Mouse (Mus musculus) MEL (cell line): ENCODE results near the gene Aff3. TPM values are rescaled to one million over a fixed set of nuclear protein-coding genes. Genes with fewer than 3 reads are reported as not detected.

Experiments used
- DNase-seq: peaks from one replicate; pipeline ENCODE4 v3.0.0; 2011; ENCODE audit warnings: low read depth, low spot score
- H3K27ac ChIP-seq: 2 replicates; pipeline ENCODE4 v1.5.1; 2012; ENCODE audit warnings: low read depth, mild to moderate bottlenecking, control low read depth, low read length, moderate library complexity; ENCODE audit not compliant: control insufficient read depth
- H3K27me3 ChIP-seq, 2 experiments: fragments of 150-350 bp in 1 of 2; sonication (generic) in 1 of 2; 2 replicates each; pipeline ENCODE4 v1.6.1; 2012; ENCODE audit warnings: low read length in 2 of 2, mild to moderate bottlenecking in 2 of 2, improper control_type of control experiment in 1 of 2, moderate library complexity in 1 of 2; ENCODE audit not compliant: insufficient read depth in 2 of 2, control insufficient read depth in 1 of 2
- H3K36me3 ChIP-seq, 2 experiments: 2 replicates each; pipeline ENCODE4 v1.6.1; 2012 to 2014; ENCODE audit warnings: low read length in 2 of 2, improper control_type of control experiment in 1 of 2, inconsistent platforms in 1 of 2, mild to moderate bottlenecking in 1 of 2; ENCODE audit not compliant: insufficient read depth in 2 of 2, control insufficient read depth in 1 of 2
- H3K4me1 ChIP-seq, 2 experiments: fragments of 150-350 bp in 1 of 2; sonication (generic) in 1 of 2; 2 replicates each; pipeline ENCODE4 v1.6.1; 2012; ENCODE audit warnings: low read length in 2 of 2, improper control_type of control experiment in 1 of 2, mild to moderate bottlenecking in 1 of 2; ENCODE audit not compliant: insufficient read depth in 2 of 2, control insufficient read depth in 1 of 2
- H3K4me3 ChIP-seq, 2 experiments: fragments of 150-350 bp in 1 of 2; sonication (generic) in 1 of 2; 2 replicates each; pipeline ENCODE4 v1.5.1; 2012; ENCODE audit warnings: low read depth in 2 of 2, low read length in 2 of 2, mild to moderate bottlenecking in 2 of 2, moderate library complexity in 2 of 2, control low read depth in 1 of 2, improper control_type of control experiment in 1 of 2; ENCODE audit not compliant: control insufficient read depth in 1 of 2, insufficient read depth in 1 of 2
- H3K79me2 ChIP-seq: 2 replicates; pipeline ENCODE4 v1.6.1; 2012; ENCODE audit warnings: mild to moderate bottlenecking, low read length, moderate library complexity; ENCODE audit not compliant: control insufficient read depth, poor library complexity, insufficient read depth
- H3K9ac ChIP-seq: 2 replicates; pipeline ENCODE4 v1.6.1; 2012; ENCODE audit warnings: low read depth, mild to moderate bottlenecking, control low read depth, low read length, moderate library complexity; ENCODE audit not compliant: control insufficient read depth, poor library complexity, severe bottlenecking
- H3K9me3 ChIP-seq: fragments of 150-350 bp; sonication (generic); replicated peaks from 2 replicates; pipeline ENCODE4 v1.6.1; 2012; ENCODE audit warnings: mild to moderate bottlenecking, low read length, improper control_type of control experiment, moderate library complexity; ENCODE audit not compliant: insufficient read depth
- CHD2 ChIP-seq: IDR thresholded peaks from 2 replicates; pipeline ENCODE4 v1.6.1; 2011; ENCODE audit warnings: low read length, improper control_type of control experiment
- EP300 ChIP-seq, 2 experiments: IDR thresholded peaks; 2 replicates each; pipeline ENCODE4 v1.6.1; 2011; ENCODE audit warnings: improper control_type of control experiment in 2 of 2, low read length in 2 of 2, low read depth in 1 of 2, mild to moderate bottlenecking in 1 of 2
- ETS1 ChIP-seq: IDR thresholded peaks from 2 replicates; pipeline ENCODE4 v1.6.1; 2012; ENCODE audit warnings: low read depth, mild to moderate bottlenecking, inconsistent platforms, low read length, improper control_type of control experiment, moderate library complexity
- GATA1 ChIP-seq: IDR thresholded peaks from 2 replicates; pipeline ENCODE4 v1.6.1; 2011; ENCODE audit warnings: low read depth, low read length, improper control_type of control experiment
- HCFC1 ChIP-seq: IDR thresholded peaks from 2 replicates; pipeline ENCODE4 v1.6.1; 2012; ENCODE audit warnings: low read depth, mild to moderate bottlenecking, inconsistent platforms, low read length, improper control_type of control experiment, moderate library complexity
- JUND ChIP-seq: IDR thresholded peaks from 2 replicates; pipeline ENCODE4 v1.6.1; 2011; ENCODE audit warnings: low read depth, mild to moderate bottlenecking, improper control_type of control experiment, low read length
- MAX ChIP-seq: IDR thresholded peaks from 2 replicates; pipeline ENCODE4 v1.6.1; 2011; ENCODE audit warnings: low read length, improper control_type of control experiment
- MEF2A ChIP-seq: IDR thresholded peaks from 2 replicates; pipeline ENCODE4 v1.6.1; 2014; ENCODE audit warnings: low read depth, mild to moderate bottlenecking, inconsistent platforms, low read length, improper control_type of control experiment; ENCODE audit not compliant: poor library complexity, insufficient replicate concordance, severe bottlenecking; ENCODE audit errors: extremely low read depth
- MXI1 ChIP-seq: IDR thresholded peaks from 2 replicates; pipeline ENCODE4 v1.6.1; 2011; ENCODE audit warnings: mild to moderate bottlenecking, low read depth, low read length, improper control_type of control experiment
- MYB ChIP-seq: IDR thresholded peaks from 2 replicates; pipeline ENCODE4 v1.6.1; 2011; ENCODE audit warnings: mild to moderate bottlenecking, low read depth, low read length, improper control_type of control experiment
- MYC ChIP-seq: IDR thresholded peaks from 2 replicates; pipeline ENCODE4 v1.6.1; 2011; ENCODE audit warnings: low read depth, mild to moderate bottlenecking, low read length, improper control_type of control experiment, moderate library complexity
- NELFE ChIP-seq: IDR thresholded peaks from 2 replicates; pipeline ENCODE4 v1.6.1; 2011; ENCODE audit warnings: low read depth, low read length, improper control_type of control experiment
- NRF1 ChIP-seq: IDR thresholded peaks from 2 replicates; pipeline ENCODE4 v1.6.1; 2014; ENCODE audit warnings: low read depth, mild to moderate bottlenecking, inconsistent platforms, low read length, improper control_type of control experiment, moderate library complexity; ENCODE audit not compliant: poor library complexity, insufficient read depth, severe bottlenecking
- POLR2A ChIP-seq, 2 experiments: IDR thresholded peaks; 2 replicates each; pipeline ENCODE4 v1.6.1; 2011 to 2012; ENCODE audit warnings: low read length in 2 of 2, mild to moderate bottlenecking in 2 of 2, control low read depth in 1 of 2, improper control_type of control experiment in 1 of 2, low read depth in 1 of 2, moderate library complexity in 1 of 2; ENCODE audit not compliant: control insufficient read depth in 1 of 2, insufficient read depth in 1 of 2, poor library complexity in 1 of 2
- POLR2AphosphoS5 ChIP-seq: IDR thresholded peaks from 2 replicates; pipeline ENCODE4 v1.6.1; 2012; ENCODE audit warnings: low read depth, borderline replicate concordance, mild to moderate bottlenecking, inconsistent platforms, low read length, moderate library complexity, mixed read lengths
- RCOR1 ChIP-seq: IDR thresholded peaks from 2 replicates; pipeline ENCODE4 v1.6.1; 2012; ENCODE audit warnings: low read depth, mild to moderate bottlenecking, inconsistent platforms, low read length, improper control_type of control experiment
- SIN3A ChIP-seq: IDR thresholded peaks from 2 replicates; pipeline ENCODE4 v1.6.1; 2012; ENCODE audit warnings: low read length, improper control_type of control experiment, inconsistent platforms
- TBP ChIP-seq: IDR thresholded peaks from 2 replicates; pipeline ENCODE4 v1.8.0; 2011; ENCODE audit warnings: low read depth, low read length, improper control_type of control experiment
- USF1 ChIP-seq: IDR thresholded peaks from 2 replicates; pipeline ENCODE4 v1.6.1; 2014; ENCODE audit warnings: low read depth, mild to moderate bottlenecking, inconsistent platforms, low read length, improper control_type of control experiment, moderate library complexity
- USF2 ChIP-seq, 2 experiments: IDR thresholded peaks; 2 replicates each; pipeline ENCODE4 v1.6.1; 2011 to 2012; ENCODE audit warnings: improper control_type of control experiment in 2 of 2, low read length in 2 of 2, borderline replicate concordance in 1 of 2, inconsistent platforms in 1 of 2, low read depth in 1 of 2, mild to moderate bottlenecking in 1 of 2; ENCODE audit not compliant: insufficient read depth in 1 of 2
- ZKSCAN1 ChIP-seq: IDR thresholded peaks from 2 replicates; pipeline ENCODE4 v1.6.1; 2012; ENCODE audit warnings: low read depth, mild to moderate bottlenecking, inconsistent platforms, low read length, improper control_type of control experiment, moderate library complexity
- ZMIZ1 ChIP-seq: IDR thresholded peaks from 2 replicates; pipeline ENCODE4 v1.6.1; 2012; ENCODE audit warnings: low read depth, mild to moderate bottlenecking, inconsistent platforms, low read length, improper control_type of control experiment, moderate library complexity
- ZNF384 ChIP-seq: IDR thresholded peaks from 2 replicates; pipeline ENCODE4 v1.6.1; 2012; ENCODE audit warnings: low read depth, mild to moderate bottlenecking, inconsistent platforms, low read length, improper control_type of control experiment
- polyA plus RNA-seq, 2 experiments: library from polyadenylated mRNA; stranded (reverse) in 1 of 2; unstranded in 1 of 2; fragments of >175 nt in 1 of 2; fragments of >200 nt in 1 of 2; gene quantifications; 2 replicates each; pipeline versions ENCODE4 v1.2.1 to v1.2.4; 2012; ENCODE audit warnings: low replicate concordance in 2 of 2, low read depth in 1 of 2; ENCODE audit not compliant: insufficient read length in 2 of 2, insufficient read depth in 1 of 2, missing spikeins in 1 of 2
- total RNA-seq: library from RNA; depleted of rRNA; stranded (reverse); fragments of 300-350 nt; gene quantifications from 2 replicates; pipeline ENCODE4 v1.2.3, GENCODE M21; 2012

Gene Aff3
- total and polyA plus RNA-seq, 3 experiments = 18.5 to 41.1 (median 25.4) TPM

GRCm38 (mm10) chr1:38442887-38443286 lies 221.9 kb downstream of the Aff3 start:
- TF ChIP-seq SIN3A (peak; percentile 11; the same call in 1 of the 2 replicates), MYC (0 out of 2 replicates have a peak, but pooled peaks have one; percentile 25), MAX (no peak; the same call in 1 of the 2 replicates), TBP (no peak), ETS1 (0 out of 2 replicates have a peak, but pooled peaks have one; percentile 17), RCOR1 (no peak; the same call in none of the 2 replicates), NRF1 (no peak), MEF2A (no peak), GATA1 (0 out of 2 replicates have a peak, but pooled peaks have one; percentile 21), EP300 (IDR thresholded peaks at IDR 0.05; ENCODE audit: low read depth in 1 of 2, low read length in 2 of 2) (peak in 1 of 2 experiments; percentile 42; a peak in 3 of 4 replicates), USF2 (IDR thresholded peaks at IDR 0.05; ENCODE audit: borderline replicate concordance in 1 of 2, insufficient read depth in 1 of 2, low read depth in 1 of 2, low read length in 2 of 2) (no peak), ZNF384 (no peak), HCFC1 (0 out of 2 replicates have a peak, but pooled peaks have one; percentile 17), POLR2AphosphoS5 (no peak), CHD2 (no peak), ZKSCAN1 (no peak), JUND (0 out of 2 replicates have a peak, but pooled peaks have one; percentile 29), NELFE (no peak; the same call in 1 of the 2 replicates), MYB (no peak)
- no peak overlapping the region for H3K9ac ChIP-seq
- H3K4me3 ChIP-seq = no peak overlapping the region
- H3K27me3 ChIP-seq = no peaks in the 10 kb centered on the region
- peaks cover 0 to 46% of the 10 kb centered on the region in 2 experiments; a peak in 3 of 4 replicates for H3K36me3 ChIP-seq
- H3K9me3 ChIP-seq = no peaks in the 10 kb centered on the region
- H3K79me2 ChIP-seq = no peaks in the 10 kb centered on the region
- H3K27ac ChIP-seq = peak overlapping the region; percentile 22; the same call in 1 of the 2 replicates
- DNase-seq = peak; percentile 45
- H3K4me1 ChIP-seq = peaks cover 19 to 44% of the 10 kb centered on the region in 2 experiments

GRCm38 (mm10) chr1:38442479-38442878 lies 222.3 kb downstream of the Aff3 start:
- Histone ChIP-seq H3K27me3 (no peaks in the 10 kb centered on the region), H3K4me1 (peaks cover 18 to 41% of the 10 kb centered on the region in 2 experiments), H3K4me3 (no peak overlapping the region; a peak in 1 of 4 replicates), H3K27ac (peak overlapping the region; percentile 29), H3K79me2 (no peaks in the 10 kb centered on the region), H3K9ac (peak overlapping the region; percentile 35; the same call in 1 of the 2 replicates), H3K9me3 (no peaks in the 10 kb centered on the region), H3K36me3 (peaks cover 0 to 45% of the 10 kb centered on the region in 2 experiments; a peak in 3 of 4 replicates)
- no peak for TF ChIP-seq MYB
- peak; percentile 83 for TF ChIP-seq MYC
- TF ChIP-seq JUND = no peak
- TF ChIP-seq MAX = peak; percentile 84
- peak; percentile 43; the same call in 1 of the 2 replicates for TF ChIP-seq SIN3A
- peak in 1 of 2 experiments; percentile 46; a peak in 2 of 4 replicates for TF ChIP-seq POLR2A (IDR thresholded peaks at IDR 0.05; ENCODE audit: control insufficient read depth in 1 of 2, insufficient read depth in 1 of 2, low read depth in 1 of 2, low read length in 2 of 2, poor library complexity in 1 of 2)
- TF ChIP-seq ZMIZ1 = no peak
- peak; percentile 85 for TF ChIP-seq MXI1
- peak; percentile 50 for TF ChIP-seq USF1
- no peak for TF ChIP-seq USF2 (IDR thresholded peaks at IDR 0.05; ENCODE audit: borderline replicate concordance in 1 of 2, insufficient read depth in 1 of 2, low read depth in 1 of 2, low read length in 2 of 2)
- TF ChIP-seq EP300 (IDR thresholded peaks at IDR 0.05; ENCODE audit: low read depth in 1 of 2, low read length in 2 of 2) = peak in 1 of 2 experiments; percentile 3; a peak in 1 of 4 replicates
- DNase-seq = peak; percentile 71
